Mouse (Mus musculus) limb, embryonic 14.5 days (tissue): ENCODE measurements at regions not wholly inside any gene's neighbourhood (a gene's known extent, or its start where the extent isn't known, plus 50 kb on each side); places are given as distances from the start of the nearest gene placed in this dataset.

ENCODE experiments used
- ATAC-seq: fragments of 200-750 bp; cut with Nextera tagmentation; 2 replicates; pipeline ENCODE4 v1.8.0; 2017; ENCODE audit warnings: low read depth, moderate number of reproducible peaks, moderate TSS enrichment; ENCODE audit not compliant: low FRiP score
- DNase-seq: peaks from one replicate; pipeline ENCODE4 v3.0.0-alpha.2; 2015; ENCODE audit warnings: low spot score
- H3K27ac ChIP-seq: fragments of 300-500 bp; sonication (generic); replicated peaks from 2 replicates; pipeline ENCODE4 v1.5.1; 2014; ENCODE audit warnings: low read depth, mild to moderate bottlenecking, low read length, moderate library complexity, mixed read lengths
- H3K27me3 ChIP-seq: fragments of 300-500 bp; sonication (generic); 2 replicates; pipeline ENCODE4 v1.6.1; 2014; ENCODE audit warnings: low read length, mixed read lengths; ENCODE audit not compliant: control insufficient read depth, insufficient read depth
- H3K36me3 ChIP-seq: fragments of 300-500 bp; sonication (generic); 2 replicates; pipeline ENCODE4 v1.6.1; 2014; ENCODE audit warnings: mild to moderate bottlenecking, low read length, moderate library complexity, mixed read lengths; ENCODE audit not compliant: control insufficient read depth, insufficient read depth
- H3K4me1 ChIP-seq: fragments of 300-500 bp; sonication (generic); 2 replicates; pipeline ENCODE4 v1.6.1; 2014; ENCODE audit warnings: antibody characterized with exemption, low read length, mixed read lengths; ENCODE audit not compliant: control insufficient read depth, insufficient read depth
- H3K4me2 ChIP-seq: fragments of 300-500 bp; sonication (generic); replicated peaks from 2 replicates; pipeline ENCODE4 v1.6.1; 2014; ENCODE audit warnings: low read depth, mild to moderate bottlenecking, low read length, moderate library complexity; ENCODE audit not compliant: severe bottlenecking
- H3K4me3 ChIP-seq: fragments of 300-500 bp; sonication (generic); replicated peaks from 2 replicates; pipeline ENCODE4 v1.5.1; 2014; ENCODE audit warnings: low read length
- H3K9ac ChIP-seq: fragments of 300-500 bp; sonication (generic); 2 replicates; pipeline ENCODE4 v1.6.1; 2014; ENCODE audit warnings: mild to moderate bottlenecking, low read depth, low read length, moderate library complexity; ENCODE audit not compliant: severe bottlenecking
- H3K9me3 ChIP-seq: fragments of 300-500 bp; sonication (generic); 2 replicates; pipeline ENCODE4 v1.6.1; 2016; ENCODE audit warnings: low read length; ENCODE audit not compliant: control insufficient read depth
- POLR2A ChIP-seq: fragments of 200-500 bp; IDR thresholded peaks from 2 replicates; pipeline ENCODE4 v1.8.0; 2012; ENCODE audit warnings: inconsistent platforms, mild to moderate bottlenecking, moderate library complexity, borderline replicate concordance; ENCODE audit not compliant: insufficient read depth, insufficient read length; ENCODE audit errors: extremely low read depth
- WGBS: fragments of 180-500 bp; shearing (Covaris S2); extraction: QIAGEN DNeasy Blood & Tissue Kit; methylation state at CpG from one replicate; pipeline ENCODE4 v1.1.7; 2014; 5-methylcytosine and 5-hydroxymethylcytosine counted together

- Histone ChIP-seq H3K27me3 (no peaks in the 10 kb centered on the region), H3K27ac (no peak overlapping the region), H3K9ac (no peak overlapping the region), H3K9me3 (no peaks in the 10 kb centered on the region), H3K4me2 (no peak overlapping the region), H3K4me3 (no peak overlapping the region), H3K4me1 (no peaks in the 10 kb centered on the region), H3K36me3 (no peaks in the 10 kb centered on the region)
- DNase-seq: no peak
- ATAC-seq: no peak
- no peak for TF ChIP-seq POLR2A
- 89% methylated on average over 1 of the region's 1 CpGs for WGBS
Measured at GRCm38 (mm10) chr15:41283199-41283598, 1149.0 kb downstream of the 9330182O14Rik start.

GRCm38 (mm10) chr15:41286809-41287413 lies 1152.7 kb downstream of the 9330182O14Rik start:
- no peak overlapping the region for H3K27ac ChIP-seq
- no peaks in the 10 kb centered on the region for H3K36me3 ChIP-seq
- no peak for ATAC-seq
- H3K4me2 ChIP-seq: no peak overlapping the region
- no peak for DNase-seq
- TF ChIP-seq POLR2A: no peak
- no peaks in the 10 kb centered on the region for H3K9me3 ChIP-seq
- H3K27me3 ChIP-seq: no peaks in the 10 kb centered on the region
- no peak overlapping the region for H3K4me3 ChIP-seq
- no peaks in the 10 kb centered on the region for H3K4me1 ChIP-seq
- WGBS: 77% methylated on average over 5 of the region's 5 CpGs
- no peak overlapping the region for H3K9ac ChIP-seq

GRCm38 (mm10) chr15:41297419-41297818 lies 1163.3 kb downstream of the 9330182O14Rik start:
- no peak overlapping the region for H3K4me2 ChIP-seq
- 33% methylated on average over 4 of the region's 4 CpGs for WGBS
- no peak overlapping the region for H3K27ac ChIP-seq
- DNase-seq (no peak), ATAC-seq (no peak)
- TF ChIP-seq POLR2A: no peak
- no peak overlapping the region for H3K9ac ChIP-seq
- H3K4me3 ChIP-seq: no peak overlapping the region
- no peaks in the 10 kb centered on the region for H3K4me1 ChIP-seq
- no peaks in the 10 kb centered on the region for H3K9me3 ChIP-seq
- H3K36me3 ChIP-seq: no peaks in the 10 kb centered on the region
- no peaks in the 10 kb centered on the region for H3K27me3 ChIP-seq

- no peak for ATAC-seq
- H3K4me3 ChIP-seq: no peak overlapping the region
- no peaks in the 10 kb centered on the region for H3K27me3 ChIP-seq
- WGBS: 81% methylated on average over 1 of the region's 1 CpGs
- no peak overlapping the region for H3K9ac ChIP-seq
- H3K9me3 ChIP-seq: no peaks in the 10 kb centered on the region
- no peak for DNase-seq
- H3K36me3 ChIP-seq: no peaks in the 10 kb centered on the region
- no peak for TF ChIP-seq POLR2A
- no peak overlapping the region for H3K4me2 ChIP-seq
- no peak overlapping the region for H3K27ac ChIP-seq
- H3K4me1 ChIP-seq: no peaks in the 10 kb centered on the region
Measured at GRCm38 (mm10) chr15:41306638-41307037, 1172.5 kb downstream of the 9330182O14Rik start.

GRCm38 (mm10) chr15:41311728-41312320 lies 1177.7 kb downstream of the 9330182O14Rik start:
- no peaks in the 10 kb centered on the region for H3K4me1 ChIP-seq
- WGBS: 67% methylated on average over 5 of the region's 5 CpGs
- H3K4me3 ChIP-seq: no peak overlapping the region
- no peaks in the 10 kb centered on the region for H3K36me3 ChIP-seq
- no peak overlapping the region for H3K27ac ChIP-seq
- H3K27me3 ChIP-seq: no peaks in the 10 kb centered on the region
- H3K4me2 ChIP-seq: no peak overlapping the region
- ATAC-seq (no peak), DNase-seq (no peak)
- no peak overlapping the region for H3K9ac ChIP-seq
- no peaks in the 10 kb centered on the region for H3K9me3 ChIP-seq
- no peak for TF ChIP-seq POLR2A
